Mouse (Mus musculus) stomach, postnatal 0 days (tissue): Measurements from ENCODE around the gene Cacnb1. TPM values are rescaled to one million over a fixed set of nuclear protein-coding genes. Genes with fewer than 3 reads are reported as not detected.

ENCODE experiments used
- ATAC-seq: fragments of 200-750 bp; cut with Nextera tagmentation; 2 replicates; pipeline ENCODE4 v1.8.0; 2017; ENCODE audit not compliant: low FRiP score, low TSS enrichment
- DNase-seq: peaks from one replicate; pipeline ENCODE4 v3.0.0-alpha.2; 2016; ENCODE audit warnings: low spot score
- H3K27ac ChIP-seq: fragments of 300-500 bp; sonication (generic); replicated peaks from 2 replicates; pipeline ENCODE4 v1.5.1; 2014; ENCODE audit warnings: mild to moderate bottlenecking, control low read depth
- H3K27me3 ChIP-seq: fragments of 300-500 bp; sonication (generic); 2 replicates; pipeline ENCODE4 v1.6.1; 2014; ENCODE audit warnings: low read length; ENCODE audit not compliant: control insufficient read depth, insufficient read depth
- H3K36me3 ChIP-seq: fragments of 300-500 bp; sonication (generic); 2 replicates; pipeline ENCODE4 v1.6.1; 2014; ENCODE audit warnings: low read length, mixed read lengths; ENCODE audit not compliant: control insufficient read depth, insufficient read depth
- H3K4me1 ChIP-seq: fragments of 300-500 bp; sonication (generic); replicated peaks from 2 replicates; pipeline ENCODE4 v1.6.1; 2014; ENCODE audit warnings: antibody characterized with exemption; ENCODE audit not compliant: control insufficient read depth, insufficient read depth
- H3K4me2 ChIP-seq: fragments of 300-500 bp; sonication (generic); replicated peaks from 2 replicates; pipeline ENCODE4 v1.6.1; 2014; ENCODE audit warnings: low read depth, mild to moderate bottlenecking, control low read depth, moderate library complexity
- H3K4me3 ChIP-seq: fragments of 300-500 bp; sonication (generic); 2 replicates; pipeline ENCODE4 v1.5.1; 2014; ENCODE audit warnings: low read depth, low read length, control low read depth
- H3K9ac ChIP-seq: fragments of 300-500 bp; sonication (generic); 2 replicates; pipeline ENCODE4 v1.6.1; 2014; ENCODE audit warnings: mild to moderate bottlenecking, low read length, control low read depth, mixed read lengths
- H3K9me3 ChIP-seq: fragments of 300-500 bp; sonication (generic); 2 replicates; pipeline ENCODE4 v1.6.1; 2016; ENCODE audit warnings: low read length; ENCODE audit not compliant: control insufficient read depth
- CTCF ChIP-seq: IDR thresholded peaks from 2 replicates; pipeline ENCODE4 v1.5.1; 2016; ENCODE audit warnings: antibody characterized with exemption, low read depth, mild to moderate bottlenecking, moderate library complexity
- EP300 ChIP-seq: optimal IDR thresholded peaks from 2 replicates; pipeline ENCODE3; 2016; ENCODE audit warnings: antibody characterized with exemption
- WGBS: fragments of 180-500 bp; shearing (Covaris S2); extraction: QIAGEN DNeasy Blood & Tissue Kit; methylation state at CpG from one replicate; pipeline ENCODE4 v1.1.7; 2014; 5-methylcytosine and 5-hydroxymethylcytosine counted together
- polyA plus RNA-seq: library from polyadenylated mRNA; unstranded; fragments of >200 nt; fragmentation: Nextera tagmentation; extraction: Ambion mirVana; gene quantifications from 2 replicates; pipeline ENCODE4 v1.2.1, GENCODE M21; 2015

Gene Cacnb1
- polyA plus RNA-seq, 1 experiment from 2014 or later = 4.2 TPM

- Histone ChIP-seq H3K36me3 (no peaks in the 10 kb centered on the region), H3K4me2 (no peak overlapping the region), H3K4me3 (no peak overlapping the region), H3K9ac (no peak overlapping the region), H3K27ac (no peak overlapping the region), H3K4me1 (0 out of 2 replicates have a peak, but pooled peaks cover 3% of the 10 kb centered on the region), H3K27me3 (no peaks in the 10 kb centered on the region), H3K9me3 (no peaks in the 10 kb centered on the region)
- no peak for TF ChIP-seq CTCF
- no peak for TF ChIP-seq EP300
- DNase-seq (no peak), ATAC-seq (no peak)
- WGBS = 81% methylated on average over 8 of the region's 8 CpGs
These were observed 25.4 kb downstream of the Cacnb1 start for GRCm38 (mm10) chr11:97997387-97997960.

DNA sequence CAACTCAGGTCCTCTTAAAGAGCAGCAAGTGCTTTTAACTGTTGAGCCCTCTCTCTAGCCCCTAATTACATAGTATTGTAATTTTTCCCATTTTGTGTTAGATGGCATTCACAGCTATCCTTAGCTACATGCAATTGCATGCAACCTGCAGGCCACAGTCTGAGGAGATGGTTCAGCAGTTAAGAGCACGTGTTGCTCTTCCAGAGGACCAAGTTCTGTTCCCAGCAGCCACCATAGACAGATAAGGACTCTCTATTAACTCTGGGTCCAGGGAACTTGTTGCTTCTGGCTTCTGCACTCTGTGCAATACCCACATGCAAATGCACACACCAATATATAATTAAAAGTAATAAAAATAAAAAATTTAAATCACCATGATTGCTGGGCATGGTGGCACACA, 26.1 kb downstream of the Cacnb1 start:
- Histone ChIP-seq H3K36me3 (no peaks in the 10 kb centered on the region), H3K4me2 (no peak overlapping the region), H3K9ac (no peak overlapping the region), H3K4me3 (no peak overlapping the region), H3K9me3 (no peaks in the 10 kb centered on the region), H3K27ac (no peak overlapping the region), H3K27me3 (no peaks in the 10 kb centered on the region), H3K4me1 (0 out of 2 replicates have a peak, but pooled peaks cover 3% of the 10 kb centered on the region)
- 75% methylated on average over 1 of the region's 1 CpGs for WGBS
- TF ChIP-seq CTCF (no peak), EP300 (no peak)
- DNase-seq = no peak
- ATAC-seq = no peak

DNA sequence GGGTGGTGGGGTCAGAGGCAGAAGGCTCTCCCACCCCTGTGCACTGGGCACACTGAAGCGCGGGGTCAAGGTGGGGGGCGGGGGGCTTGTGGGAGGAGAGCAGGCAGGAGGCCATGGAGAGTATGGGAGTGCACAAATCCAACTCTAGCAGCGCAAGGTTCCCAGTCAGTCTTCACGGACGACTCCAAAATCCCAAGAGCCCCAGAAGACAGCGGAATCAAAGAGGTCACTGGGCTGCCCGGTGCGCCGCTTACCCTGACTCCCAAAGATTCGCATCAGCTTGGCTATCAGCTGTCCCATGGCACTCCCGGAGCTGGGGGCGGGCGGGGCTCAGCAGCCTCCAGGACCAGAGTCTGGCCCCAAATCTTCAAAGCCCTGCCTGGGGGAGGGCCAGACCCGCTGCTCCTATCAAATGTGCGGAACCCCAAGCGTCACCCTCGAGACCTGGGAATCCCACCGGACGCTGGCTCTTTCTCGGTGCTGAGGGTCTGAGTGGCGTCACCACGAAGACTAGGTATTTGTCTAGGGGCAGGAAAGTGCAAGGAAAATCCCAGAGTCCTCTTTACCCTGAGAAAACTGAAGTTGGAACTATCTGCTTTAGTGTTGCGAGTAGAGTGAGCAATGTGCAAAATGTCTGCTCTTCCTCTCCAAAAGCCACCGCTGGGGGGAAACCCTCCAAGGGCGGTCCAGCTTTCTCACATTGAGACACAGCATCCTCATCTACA, 27.1 kb downstream of the Cacnb1 start, which contains the start of gene Arl5c:
Gene Arl5c, minus strand, starts transcription at position 618 of the 725 bp plus-strand sequence.
- Histone ChIP-seq H3K27ac (no peak within 1 kb of the TSS), H3K27me3 (no peaks in the 10 kb centered on the region), H3K9ac (peak within 1 kb of the TSS; percentile 32; the same call in 1 of the 2 replicates), H3K36me3 (no peaks in the 10 kb centered on the region), H3K4me1 (0 out of 2 replicates have a peak, but pooled peaks cover 3% of the 10 kb centered on the region), H3K4me2 (peak within 1 kb of the TSS; percentile 66), H3K4me3 (peak within 1 kb of the TSS; percentile 41), H3K9me3 (no peaks in the 10 kb centered on the region)
- DNase-seq (no peak), ATAC-seq (peak; percentile 43)
- 3% methylated on average over 26 of the region's 26 CpGs for WGBS
- TF ChIP-seq CTCF (peak; percentile 62), EP300 (no peak)

- Histone ChIP-seq H3K27me3 (no peaks in the 10 kb centered on the region), H3K9ac (0 out of 2 replicates have a peak overlapping the region, but pooled peaks have one; percentile 32), H3K4me2 (peak overlapping the region; percentile 66), H3K27ac (no peak overlapping the region), H3K4me1 (0 out of 2 replicates have a peak, but pooled peaks cover 3% of the 10 kb centered on the region), H3K9me3 (no peaks in the 10 kb centered on the region), H3K4me3 (peak overlapping the region; percentile 41), H3K36me3 (no peaks in the 10 kb centered on the region)
- TF ChIP-seq EP300 = no peak
- peak; percentile 84 for TF ChIP-seq CTCF
- DNase-seq (peak; percentile 88), ATAC-seq (peak; percentile 63)
- 10% methylated on average over 13 of the region's 13 CpGs for WGBS
These were observed 28.2 kb downstream of the Cacnb1 start for GRCm38 (mm10) chr11:97994539-97995100.

GRCm38 (mm10) chr11:97988530-97989096, 34.2 kb downstream of the Cacnb1 start:
- no peaks in the 10 kb centered on the region for H3K9me3 ChIP-seq
- no peaks in the 10 kb centered on the region for H3K27me3 ChIP-seq
- under 1% methylated on average over 26 of the region's 26 CpGs for WGBS
- peak overlapping the region; percentile 56 for H3K4me3 ChIP-seq
- peak overlapping the region; percentile 59 for H3K9ac ChIP-seq
- no peaks in the 10 kb centered on the region for H3K36me3 ChIP-seq
- H3K27ac ChIP-seq = peak overlapping the region; percentile 79
- peak; percentile 76 for ATAC-seq
- peak; percentile 86 for DNase-seq
- no peaks in the 10 kb centered on the region; the same call in 1 of the 2 replicates for H3K4me1 ChIP-seq
- H3K4me2 ChIP-seq = peak overlapping the region; percentile 59
- TF ChIP-seq EP300 (no peak), CTCF (no peak)
